ENCODE assay signal across 10 mouse cellular contexts in genomic region chr3:89377831-89378230, GRCm38 (mm10). TPM values are rescaled to one million over a fixed set of nuclear protein-coding genes. Genes with fewer than 3 reads are reported as not detected.
A peak's percentile ranks its signal among the peaks of the same experiment; 100 is the strongest.
DNase-seq lines count a peak whose midpoint lies in the region; ATAC-seq and TF ChIP-seq lines count a peak whose summit lies in the region.
"Had no signal": no experiment of that assay in that cellular context is flagged by ENCODE, and none has a peak within 500 bp of the region (broad histone marks: within the 10 kb centered on the region; RNA-seq: fewer than 3 reads in every experiment).

No protein-coding gene starts in this region.

- H3K36me3 ChIP-seq in heart, postnatal 0 days (replicated peaks; ENCODE audit: control insufficient read depth, insufficient read depth, low read length): peaks cover 11% of the 10 kb centered on the region
- no peaks in the 10 kb centered on the region for H3K36me3 ChIP-seq in forebrain, postnatal 0 days (ENCODE audit: insufficient read depth)
- H3K36me3 ChIP-seq in midbrain, embryonic 13.5 days: no peaks in the 10 kb centered on the region

- TF ChIP-seq CTCF in heart, postnatal 0 days (IDR thresholded peaks at IDR 0.05; ENCODE audit: low read depth): no peak
- TF ChIP-seq CTCF in forebrain, postnatal 0 days (IDR thresholded peaks at IDR 0.05; ENCODE audit: low read depth): no peak

- ATAC-seq in heart, postnatal 0 days (ENCODE audit: insufficient read depth, low read depth): 0 out of 2 replicates have a peak, but pooled peaks have one; percentile 7
- no peak for ATAC-seq in forebrain, postnatal 0 days
- peak; percentile 44 for ATAC-seq in midbrain, embryonic 13.5 days

- no peak for DNase-seq in heart, postnatal 0 days (ENCODE audit: low spot score)
- no peak for DNase-seq in heart, adult 9 months (ENCODE audit: low spot score in 2 of 2)
- no peak for DNase-seq in forebrain, postnatal 0 days
- no peak for DNase-seq in MN1 (ENCODE audit: low spot score)
- DNase-seq in layer of hippocampus, adult 11-12 months (ENCODE audit: low spot score): no peak
- no peak for DNase-seq in right cerebral cortex, postnatal 10 days (ENCODE audit: low spot score in 2 of 2)

- H3K4me2 ChIP-seq in heart, postnatal 0 days (ENCODE audit: low read depth, low read length): peak overlapping the region; percentile 70
- peak overlapping the region; percentile 88 for H3K4me2 ChIP-seq in forebrain, postnatal 0 days (ENCODE audit: low read depth)
- peak overlapping the region; percentile 84 for H3K4me2 ChIP-seq in midbrain, embryonic 13.5 days (replicated peaks)

- TF ChIP-seq EP300 in heart, postnatal 0 days (IDR thresholded peaks at IDR 0.05; ENCODE audit: low read depth): no peak

- peak overlapping the region; percentile 42; the same call in 1 of the 2 replicates for H3K9ac ChIP-seq in heart, postnatal 0 days (replicated peaks; ENCODE audit: low read depth, low read length)
- no peak overlapping the region for H3K9ac ChIP-seq in forebrain, postnatal 0 days
- peak overlapping the region; percentile 78; the same call in 1 of the 2 replicates for H3K9ac ChIP-seq in midbrain, embryonic 13.5 days (replicated peaks)

- H3K4me3 ChIP-seq in heart, postnatal 0 days (ENCODE audit: low read depth, low read length): peak overlapping the region; percentile 48
- H3K4me3 ChIP-seq in brown adipose tissue, adult 24 weeks (ENCODE audit: insufficient read depth, low read depth, low read length): peak overlapping the region; percentile 62; the same call in 1 of the 2 replicates
- 0 out of 2 replicates have a peak overlapping the region, but pooled peaks have one; percentile 54 for H3K4me3 ChIP-seq in forebrain, postnatal 0 days (ENCODE audit: low read depth, low read length)
- H3K4me3 ChIP-seq in midbrain, embryonic 13.5 days (replicated peaks): no peak overlapping the region; the same call in 1 of the 2 replicates

- no peak overlapping the region for H3K27ac ChIP-seq in heart, postnatal 0 days (ENCODE audit: low read depth)
- peak overlapping the region; percentile 80 for H3K27ac ChIP-seq in brown adipose tissue, adult 24 weeks (replicated peaks; ENCODE audit: low read depth, low read length)
- no peak overlapping the region for H3K27ac ChIP-seq in forebrain, postnatal 0 days (ENCODE audit: low read depth, low read length)
- H3K27ac ChIP-seq in midbrain, embryonic 13.5 days: no peak overlapping the region

- H3K4me1 ChIP-seq in heart, postnatal 0 days (ENCODE audit: control insufficient read depth, insufficient read depth): peaks cover 6% of the 10 kb centered on the region; the same call in 1 of the 2 replicates
- peaks cover 6% of the 10 kb centered on the region for H3K4me1 ChIP-seq in brown adipose tissue, adult 24 weeks (ENCODE audit: control insufficient read depth, insufficient read depth, insufficient read length, low read length)
- H3K4me1 ChIP-seq in forebrain, postnatal 0 days (ENCODE audit: insufficient read depth): peaks cover 4% of the 10 kb centered on the region
- peaks cover 19% of the 10 kb centered on the region for H3K4me1 ChIP-seq in midbrain, embryonic 13.5 days (replicated peaks)

- 70% methylated on average over 4 of the region's 4 CpGs for WGBS in heart, postnatal 0 days
- 71% methylated on average over 4 of the region's 4 CpGs for WGBS in forebrain, postnatal 0 days
- WGBS in midbrain, embryonic 13.5 days: 75% methylated on average over 4 of the region's 4 CpGs

- no peaks in the 10 kb centered on the region for H3K9me3 ChIP-seq in heart, postnatal 0 days (replicated peaks; ENCODE audit: control insufficient read depth, low read length)
- no peaks in the 10 kb centered on the region for H3K9me3 ChIP-seq in forebrain, postnatal 0 days (ENCODE audit: low read length)
- no peaks in the 10 kb centered on the region for H3K9me3 ChIP-seq in midbrain, embryonic 13.5 days

- no peaks in the 10 kb centered on the region for H3K27me3 ChIP-seq in heart, postnatal 0 days (ENCODE audit: control insufficient read depth, insufficient read depth, low read length)
- H3K27me3 ChIP-seq in forebrain, postnatal 0 days (ENCODE audit: insufficient read depth, low read length): no peaks in the 10 kb centered on the region; the same call in 1 of the 2 replicates
- H3K27me3 ChIP-seq in midbrain, embryonic 13.5 days: no peaks in the 10 kb centered on the region

RNA-seq across cellular contexts. Expression of gene Dcst1, which starts 12.8 kb away (rescaled TPM):
- 0.50 TPM in 1 of 2 replicates, not detected in the other for total RNA-seq in heart, postnatal 0 days (2014; rRNA removed; ENCODE audit: low replicate concordance)
- 0.10 and 0.29 TPM in 2 replicates for polyA plus RNA-seq in heart, postnatal 0 days (2015; fragmentation: Nextera tagmentation; extraction: Ambion mirVana)
- polyA plus RNA-seq in brown adipose tissue, adult 24 weeks (2012; ENCODE audit: insufficient read depth, insufficient read length, missing spikeins): 0.75 TPM in 1 of 2 replicates, not detected in the other
- total RNA-seq in forebrain, postnatal 0 days (2014; rRNA removed): 0.15 TPM in 1 of 2 replicates, not detected in the other
- polyA plus RNA-seq in forebrain, postnatal 0 days (2015; fragmentation: Nextera tagmentation; extraction: Ambion mirVana): 0.89 and 1.3 TPM in 2 replicates
- 0.88 and 0.93 TPM in 2 replicates for polyA plus RNA-seq in midbrain, embryonic 13.5 days (2015; fragmentation: Nextera tagmentation; extraction: Ambion mirVana)
- total RNA-seq: megakaryocyte, adult 5-6 weeks had no signal

RNA-seq across cellular contexts. Expression of gene Dcst2, which starts 16.1 kb away (rescaled TPM):
- 0.39 TPM in 1 of 2 replicates, not detected in the other for total RNA-seq in heart, postnatal 0 days (2014; rRNA removed; ENCODE audit: low replicate concordance)
- 0.07 TPM in 1 of 2 replicates, not detected in the other for polyA plus RNA-seq in heart, postnatal 0 days (2015; fragmentation: Nextera tagmentation; extraction: Ambion mirVana)
- 1.2 and 1.6 TPM in 2 replicates for polyA plus RNA-seq in brown adipose tissue, adult 24 weeks (2012; ENCODE audit: insufficient read depth, insufficient read length, missing spikeins)
- total RNA-seq in forebrain, postnatal 0 days (2014; rRNA removed): 0.19 and 0.46 TPM in 2 replicates
- polyA plus RNA-seq in forebrain, postnatal 0 days (2015; fragmentation: Nextera tagmentation; extraction: Ambion mirVana): 0.43 and 0.56 TPM in 2 replicates
- polyA plus RNA-seq in midbrain, embryonic 13.5 days (2015; fragmentation: Nextera tagmentation; extraction: Ambion mirVana): 0.19 and 0.24 TPM in 2 replicates
- total RNA-seq: megakaryocyte, adult 5-6 weeks had no signal

RNA-seq across cellular contexts. Expression of gene Zbtb7b, which starts 16.7 kb away (rescaled TPM):
- total RNA-seq in heart, postnatal 0 days (2014; rRNA removed; ENCODE audit: low replicate concordance): 13.8 and 18.4 TPM in 2 replicates
- polyA plus RNA-seq in heart, postnatal 0 days (2015; fragmentation: Nextera tagmentation; extraction: Ambion mirVana): 2.4 and 2.6 TPM in 2 replicates
- polyA plus RNA-seq in brown adipose tissue, adult 24 weeks (2012; ENCODE audit: insufficient read depth, insufficient read length, missing spikeins): 93.2 and 121 TPM in 2 replicates
- total RNA-seq in forebrain, postnatal 0 days (2014; rRNA removed): 2.1 and 4.9 TPM in 2 replicates
- polyA plus RNA-seq in forebrain, postnatal 0 days (2015; fragmentation: Nextera tagmentation; extraction: Ambion mirVana): 0.33 and 0.75 TPM in 2 replicates
- 0.45 and 0.54 TPM in 2 replicates for polyA plus RNA-seq in midbrain, embryonic 13.5 days (2015; fragmentation: Nextera tagmentation; extraction: Ambion mirVana)

RNA-seq across cellular contexts. Expression of gene Lenep, which starts 24.8 kb away (rescaled TPM):
- total RNA-seq in heart, postnatal 0 days (2014; rRNA removed; ENCODE audit: low replicate concordance): not detected in 2 replicates
- not detected in 2 replicates for polyA plus RNA-seq in heart, postnatal 0 days (2015; fragmentation: Nextera tagmentation; extraction: Ambion mirVana)
- 1.3 TPM in 1 of 2 replicates, not detected in the other for polyA plus RNA-seq in brown adipose tissue, adult 24 weeks (2012; ENCODE audit: insufficient read depth, insufficient read length, missing spikeins)
- total RNA-seq in forebrain, postnatal 0 days (2014; rRNA removed): 4.2 TPM in 1 of 2 replicates, not detected in the other
- 0.40 TPM in 1 of 2 replicates, not detected in the other for polyA plus RNA-seq in forebrain, postnatal 0 days (2015; fragmentation: Nextera tagmentation; extraction: Ambion mirVana)
- polyA plus RNA-seq in midbrain, embryonic 13.5 days (2015; fragmentation: Nextera tagmentation; extraction: Ambion mirVana): 1.5 TPM in 1 of 2 replicates, not detected in the other
- polyA plus RNA-seq: gonadal fat pad, adult 2 months had no signal

RNA-seq across cellular contexts. Expression of gene Adam15, which starts 28.0 kb away (rescaled TPM):
- total RNA-seq in heart, postnatal 0 days (2014; rRNA removed; ENCODE audit: low replicate concordance): 99.0 and 115 TPM in 2 replicates
- polyA plus RNA-seq in heart, postnatal 0 days (2015; fragmentation: Nextera tagmentation; extraction: Ambion mirVana): 72.3 and 82.2 TPM in 2 replicates
- 28.5 and 31.3 TPM in 2 replicates for polyA plus RNA-seq in brown adipose tissue, adult 24 weeks (2012; ENCODE audit: insufficient read depth, insufficient read length, missing spikeins)
- 47.9 and 53.3 TPM in 2 replicates for total RNA-seq in forebrain, postnatal 0 days (2014; rRNA removed)
- polyA plus RNA-seq in forebrain, postnatal 0 days (2015; fragmentation: Nextera tagmentation; extraction: Ambion mirVana): 50.1 and 56.4 TPM in 2 replicates
- 28.2 and 34.2 TPM in 2 replicates for polyA plus RNA-seq in midbrain, embryonic 13.5 days (2015; fragmentation: Nextera tagmentation; extraction: Ambion mirVana)

Comparison
In these comparisons a context has a peak if more than half of its experiments do, and no peak if none do; other contexts are left out.
1. RNA of gene Zbtb7b, which starts 16.7 kb away (polyA plus RNA-seq): 93.2 to 121 TPM in brown adipose tissue, adult 24 weeks; 2.4 to 2.6 TPM in heart, postnatal 0 days, 0.33 to 0.75 TPM in forebrain, postnatal 0 days and 0.45 to 0.54 TPM in midbrain, embryonic 13.5 days; every median in the first group is over 10 times any median in the second.
2. Peak in every context shown above with its lines, with median percentiles within 50 percentile points of each other: H3K4me2 ChIP-seq.